Mouse (Mus musculus) spleen, postnatal 4 days (tissue): ENCODE measurements around the gene Gm10974.

ENCODE experiments used
- DNase-seq, 2 experiments: peaks; one replicate each; pipeline ENCODE4 v3.0.0; 2022; ENCODE audit warnings: low spot score in 2 of 2

Gm10974 gene

GRCm38 (mm10) chr7:66405951-66406721 is 40.4 kb downstream of the Gm10974 start:
- DNase-seq, result no peak

DNA sequence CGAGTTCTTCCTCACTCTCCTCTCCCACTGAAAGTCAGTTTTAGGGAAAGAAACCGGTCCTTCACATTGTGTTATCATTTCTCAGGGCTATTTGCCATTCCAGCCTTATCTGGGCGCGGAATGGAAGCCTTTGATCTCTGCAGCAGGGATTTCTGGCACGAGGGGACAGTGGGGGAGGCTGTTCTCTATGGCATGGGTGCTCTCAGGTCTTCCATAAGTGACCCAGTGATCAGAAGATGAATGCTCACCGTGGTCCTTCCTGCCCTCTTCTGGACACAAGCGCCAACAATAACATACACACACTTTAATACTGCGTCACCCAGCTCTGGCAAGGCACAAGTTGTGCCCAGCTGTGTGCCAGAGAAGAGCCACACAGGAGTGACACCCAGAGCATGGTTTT is 41.3 kb downstream of the Gm10974 start:
- DNase-seq, result no peak

- no peak for DNase-seq
Observed at GRCm38 (mm10) chr7:66409433-66409832, 43.7 kb downstream of the Gm10974 start.

DNA sequence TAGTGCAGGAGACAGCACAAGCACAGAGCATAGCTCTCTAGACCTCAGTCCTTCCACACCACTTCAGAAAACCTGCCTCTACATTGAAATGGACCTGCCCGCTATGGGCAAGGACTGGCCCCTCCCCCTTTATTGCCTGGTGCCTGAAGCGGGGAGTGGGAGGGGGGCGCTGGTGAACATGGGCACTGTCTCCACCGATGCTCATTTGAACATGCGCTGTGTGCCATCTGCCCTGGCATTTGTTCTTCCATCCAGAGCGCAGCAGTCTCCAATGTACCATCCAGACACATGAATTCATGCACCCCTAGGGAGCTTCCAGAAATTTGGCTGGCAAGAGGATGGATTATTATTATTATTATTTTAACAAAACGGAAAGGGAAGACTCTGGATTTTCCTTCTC is 47.4 kb downstream of the Gm10974 start:
- DNase-seq, result no peak

GRCm38 (mm10) chr7:66416829-66417228 is 51.1 kb downstream of the Gm10974 start:
- no peak for DNase-seq

- DNase-seq, result no peak
Observed at GRCm38 (mm10) chr7:66418981-66419380, 53.3 kb downstream of the Gm10974 start.

GRCm38 (mm10) chr7:66421903-66422302 is 56.2 kb downstream of the Gm10974 start:
- no peak for DNase-seq

DNA sequence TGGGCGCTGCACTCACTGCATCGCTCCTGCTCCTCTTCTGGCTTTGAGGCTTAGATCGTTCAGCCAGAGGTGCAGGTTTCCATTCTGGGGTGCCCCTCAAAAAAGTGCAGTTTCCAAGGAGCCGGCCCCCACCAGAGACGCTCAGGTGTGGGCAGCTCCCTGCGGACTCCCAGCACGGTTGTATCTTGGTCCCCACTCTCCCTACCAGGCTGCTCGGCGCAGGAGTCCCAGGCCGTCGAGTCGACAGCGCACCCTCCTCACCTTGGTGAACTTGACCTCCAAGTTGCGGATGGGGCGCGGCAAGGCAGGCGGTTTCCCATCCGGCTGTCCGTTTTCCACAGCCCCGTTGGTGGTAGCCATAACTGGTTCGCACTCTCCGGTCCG is 61.3 kb downstream of the Gm10974 start:
- no peak for DNase-seq

DNA sequence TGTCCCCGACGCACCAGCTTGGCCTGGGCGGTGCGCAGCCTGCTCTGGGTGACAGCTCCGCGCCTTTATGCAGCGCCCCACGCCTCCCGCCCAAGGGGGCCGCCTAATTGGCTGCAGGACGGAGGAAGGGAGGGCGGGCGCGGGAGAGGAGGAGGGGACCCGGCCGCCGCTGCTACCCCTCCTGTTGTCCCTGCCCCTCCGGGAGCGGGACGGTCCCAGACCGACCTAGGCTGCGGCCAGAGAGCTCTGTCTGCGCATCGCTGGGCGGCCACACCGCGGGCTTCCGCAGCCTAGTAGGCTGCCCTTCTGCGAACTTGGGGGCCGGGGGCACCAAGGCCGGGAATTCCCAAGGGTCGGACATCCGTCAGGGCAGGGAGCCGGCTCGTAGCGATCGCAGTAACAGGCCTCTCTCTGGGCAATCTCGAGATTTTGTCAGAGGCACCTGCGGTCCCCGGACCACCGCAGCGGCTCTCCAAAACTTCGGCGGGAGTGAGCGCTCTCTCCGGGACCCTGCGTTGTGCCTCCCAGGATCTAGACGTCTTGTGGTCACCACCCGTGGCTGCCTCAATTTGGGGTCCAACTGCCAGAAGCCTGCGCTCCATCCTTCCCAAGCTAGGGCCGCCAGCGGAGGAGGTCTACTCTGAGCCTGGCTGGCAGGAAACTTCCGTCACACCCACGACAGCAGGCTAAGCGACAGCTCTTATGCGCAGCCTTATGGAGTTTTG is 61.9 kb downstream of the Gm10974 start, which contains the start of gene Aldh1a3:
TSS of gene Aldh1a3 (minus strand) at position 81 of the 725 bp plus-strand sequence.
- DNase-seq, result no peak

DNA sequence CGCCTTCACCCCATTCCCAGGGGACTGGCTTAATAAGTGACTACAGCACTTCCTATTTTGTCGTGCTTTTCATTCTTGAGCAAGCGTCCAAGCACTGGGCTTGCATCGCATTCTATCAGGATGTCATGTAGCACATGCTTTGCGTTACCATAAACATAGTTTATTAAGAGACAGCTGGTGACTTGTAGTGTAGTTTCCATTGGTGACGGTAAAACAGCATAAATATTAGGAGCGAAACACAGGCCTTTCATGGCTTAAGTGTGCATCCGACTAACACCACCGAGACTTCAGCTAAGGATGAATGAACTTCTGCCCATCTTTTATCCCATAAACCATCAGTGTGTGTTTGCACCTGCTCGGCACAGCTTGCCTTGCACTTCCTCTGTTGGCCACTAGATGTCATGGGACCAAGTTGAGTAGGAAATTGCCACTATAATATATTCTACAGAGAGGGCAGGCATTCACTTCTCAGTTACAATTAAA is 68.8 kb downstream of the Gm10974 start:
- peak; percentile 32 to 75 for DNase-seq
